Mouse (Mus musculus) left cerebral cortex, adult 2 months (tissue): ENCODE measurements at regions not wholly inside any gene's neighbourhood (a gene's known extent, or its start where the extent isn't known, plus 50 kb on each side); places are given as distances from the start of the nearest gene placed in this dataset.
A peak's percentile ranks its signal among the peaks of the same experiment; 100 is the strongest.

Source experiments
- DNase-seq, 2 experiments: peaks; one replicate each; pipeline ENCODE4 v3.0.0; 2021 to 2022; ENCODE audit warnings: low spot score in 2 of 2, mixed read lengths in 1 of 2; ENCODE audit errors: extremely low spot score in 1 of 2
- H3K27ac ChIP-seq: fragments of 200-600 bp; 2 replicates; pipeline ENCODE4 v1.8.1; 2022
- H3K4me3 ChIP-seq: fragments of 200-600 bp; 2 replicates; pipeline ENCODE4 v1.8.1; 2022
- CTCF ChIP-seq: fragments of 200-600 bp; IDR thresholded peaks from 2 replicates; pipeline ENCODE4 v1.8.1; 2022; ENCODE audit warnings: antibody characterized with exemption, mild to moderate bottlenecking, moderate library complexity
- intact Hi-C: fragments of 180-260 bp; cut with DNase I; formaldehyde crosslinking; loops from one replicate; pipeline ENCODE4 v1.15.1; 2025

- Histone ChIP-seq H3K27ac (no peak overlapping the region), H3K4me3 (no peak overlapping the region)
- TF ChIP-seq CTCF, result no peak
- no peak for DNase-seq
- intact Hi-C loops, result no loop called here
Observed at GRCm38 (mm10) chr13:78642443-78642729, 442.8 kb upstream of the Nr2f1 start.

- Histone ChIP-seq H3K4me3 (no peak overlapping the region), H3K27ac (no peak overlapping the region)
- no peak for TF ChIP-seq CTCF
- DNase-seq, result no peak
- intact Hi-C loops, result no loop called here
Observed at GRCm38 (mm10) chr13:78641687-78642442, 442.3 kb upstream of the Nr2f1 start.

GRCm38 (mm10) chr13:78640340-78640739, 440.8 kb upstream of the Nr2f1 start:
- intact Hi-C loops, result no loop called here
- Histone ChIP-seq H3K27ac (no peak overlapping the region), H3K4me3 (no peak overlapping the region)
- peak; percentile 20 for TF ChIP-seq CTCF
- no peak for DNase-seq

GRCm38 (mm10) chr13:78638462-78638861, 438.9 kb upstream of the Nr2f1 start:
- intact Hi-C loops, result no loop called here
- no peak for DNase-seq
- TF ChIP-seq CTCF, result no peak
- Histone ChIP-seq H3K27ac (no peak overlapping the region), H3K4me3 (no peak overlapping the region)

- no peak for TF ChIP-seq CTCF
- DNase-seq, result no peak
- Histone ChIP-seq H3K4me3 (no peak overlapping the region), H3K27ac (no peak overlapping the region)
- intact Hi-C loops, result no loop called here
Observed at GRCm38 (mm10) chr13:78631609-78632008, 432.1 kb upstream of the Nr2f1 start.

GRCm38 (mm10) chr13:78629041-78629727, 429.6 kb upstream of the Nr2f1 start:
- Histone ChIP-seq H3K4me3 (no peak overlapping the region), H3K27ac (0 out of 2 replicates have a peak overlapping the region, but pooled peaks have one; percentile 22)
- intact Hi-C loops, result no loop called here
- no peak for DNase-seq
- no peak for TF ChIP-seq CTCF

GRCm38 (mm10) chr13:78623652-78624051, 424.1 kb upstream of the Nr2f1 start:
- no peak for TF ChIP-seq CTCF
- Histone ChIP-seq H3K4me3 (no peak overlapping the region), H3K27ac (no peak overlapping the region)
- no peak for DNase-seq
- intact Hi-C loops, result no loop called here

- Histone ChIP-seq H3K27ac (no peak overlapping the region), H3K4me3 (no peak overlapping the region)
- TF ChIP-seq CTCF, result no peak
- intact Hi-C loops, result no loop called here
- DNase-seq, result no peak
Observed at GRCm38 (mm10) chr13:78602861-78603211, 403.3 kb upstream of the Nr2f1 start.

- TF ChIP-seq CTCF, result no peak
- DNase-seq, result no peak
Observed at GRCm38 (mm10) chr13:78602211-78602860, 402.8 kb upstream of the Nr2f1 start.

GRCm38 (mm10) chr13:78580863-78581595, 381.5 kb upstream of the Nr2f1 start:
- no peak for TF ChIP-seq CTCF
- no peak overlapping the region; the same call in 1 of the 2 replicates for H3K27ac ChIP-seq
- no peak overlapping the region for H3K4me3 ChIP-seq
- DNase-seq, result no peak
- intact Hi-C loops, result no loop called here

More at GRCm38 (mm10) chr13:78602211-78602860, 402.8 kb upstream of the Nr2f1 start:
- intact Hi-C loops, result no loop called here
- H3K4me3 ChIP-seq, result no peak overlapping the region
- no peak overlapping the region for H3K27ac ChIP-seq

GRCm38 (mm10) chr13:78577497-78577896, 377.9 kb upstream of the Nr2f1 start:
- DNase-seq, result no peak
- Histone ChIP-seq H3K4me3 (no peak overlapping the region), H3K27ac (peak overlapping the region; percentile 82)
- peak; percentile 6; the same call in 1 of the 2 replicates for TF ChIP-seq CTCF
- intact Hi-C loops, result loop anchor here (1.0 to 5.0 kb wide), 6 partner anchors 57 to 365 kb away; no protein-coding TSS in a partner anchor
